Mouse (Mus musculus): Measurements from ENCODE around the gene Arl2bp. TPM values are rescaled to one million over a fixed set of nuclear protein-coding genes. Genes with fewer than 3 reads are reported as not detected.

The Arl2bp gene
- polyA plus RNA-seq, 1 experiment from 2014 or later, result 182 TPM

GRCm38 (mm10) chr8:94660418-94660817 is 6.0 kb upstream of the Arl2bp start:
- Histone ChIP-seq H3K27ac (replicated peaks) (no peak overlapping the region), H3K36me3 (peaks cover 41% of the 10 kb centered on the region), H3K9ac (replicated peaks) (no peak overlapping the region), H3K9me3 (replicated peaks) (no peaks in the 10 kb centered on the region), H3K27me3 (replicated peaks) (no peaks in the 10 kb centered on the region), H3K4me1 (0 out of 2 replicates have a peak, but pooled peaks cover 2% of the 10 kb centered on the region), H3K4me2 (no peak overlapping the region), H3K4me3 (replicated peaks) (no peak overlapping the region)
- WGBS, result 66% methylated on average over 4 of the region's 4 CpGs
- no peak for ATAC-seq (ENCODE audit: low FRiP score)

DNA sequence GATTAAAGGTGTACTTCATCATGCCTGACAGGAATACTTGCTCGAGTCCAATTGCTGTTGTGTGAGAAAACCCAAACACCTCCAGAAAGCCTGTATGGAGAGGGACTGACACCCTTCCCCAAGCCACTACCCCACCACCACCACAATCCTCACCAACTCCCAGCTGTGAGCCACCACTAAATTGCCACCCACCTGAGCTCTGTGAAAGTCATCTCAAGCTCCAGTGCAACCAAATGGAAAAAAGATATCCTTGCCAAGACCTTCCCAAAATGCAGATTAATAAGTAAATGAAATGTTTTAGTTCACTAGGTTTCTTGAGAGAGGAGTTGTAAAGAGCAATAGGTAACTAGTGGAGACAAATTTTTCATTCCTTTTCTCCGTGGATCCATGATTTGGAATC is 1.7 kb upstream of the Arl2bp start:
- Histone ChIP-seq H3K9me3 (replicated peaks) (no peaks in the 10 kb centered on the region), H3K36me3 (peaks cover 27% of the 10 kb centered on the region), H3K27me3 (replicated peaks) (no peaks in the 10 kb centered on the region), H3K4me2 (no peak overlapping the region), H3K4me1 (peaks cover 24% of the 10 kb centered on the region), H3K27ac (replicated peaks) (no peak overlapping the region), H3K4me3 (replicated peaks) (no peak overlapping the region), H3K9ac (replicated peaks) (no peak overlapping the region)
- no peak for ATAC-seq (ENCODE audit: low FRiP score)
- 90% methylated on average over 2 of the region's 2 CpGs for WGBS

GRCm38 (mm10) chr8:94674384-94674783 is 8.0 kb downstream of the Arl2bp start:
- no peak overlapping the region for H3K27ac ChIP-seq (replicated peaks)
- no peaks in the 10 kb centered on the region for H3K27me3 ChIP-seq (replicated peaks)
- 87% methylated on average over 5 of the region's 5 CpGs for WGBS
- no peak overlapping the region for H3K9ac ChIP-seq (replicated peaks)
- peaks cover 5% of the 10 kb centered on the region; the same call in 1 of the 2 replicates for H3K4me1 ChIP-seq
- H3K4me2 ChIP-seq, result no peak overlapping the region
- no peaks in the 10 kb centered on the region for H3K9me3 ChIP-seq (replicated peaks)
- no peak for ATAC-seq (ENCODE audit: low FRiP score)
- H3K4me3 ChIP-seq (replicated peaks), result no peak overlapping the region
- H3K36me3 ChIP-seq, result peaks cover 49% of the 10 kb centered on the region

DNA sequence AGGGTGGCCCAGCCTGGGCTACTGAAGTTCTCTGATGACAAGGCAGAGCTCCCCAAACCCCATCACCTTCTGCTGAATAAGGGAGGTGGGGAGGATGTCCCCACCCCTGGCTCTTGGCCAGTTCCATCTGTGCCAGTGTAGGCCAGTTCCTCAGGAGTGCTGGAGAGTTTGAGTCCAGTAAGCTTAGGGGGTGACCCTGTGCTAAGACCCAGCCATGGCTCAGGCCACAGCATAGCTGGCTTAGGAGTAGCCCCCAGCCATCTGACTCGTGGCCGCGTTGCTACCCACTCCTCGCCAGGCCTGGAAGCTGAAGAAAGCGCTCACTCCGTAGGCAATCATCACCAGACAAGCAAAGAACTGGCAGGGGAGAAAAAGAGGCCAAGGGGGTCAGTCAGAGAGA is 9.5 kb downstream of the Arl2bp start:
- ATAC-seq (ENCODE audit: low FRiP score), result no peak
- no peak overlapping the region for H3K27ac ChIP-seq (replicated peaks)
- H3K4me2 ChIP-seq, result no peak overlapping the region
- WGBS, result 87% methylated on average over 6 of the region's 6 CpGs
- H3K9me3 ChIP-seq (replicated peaks), result no peaks in the 10 kb centered on the region
- H3K4me3 ChIP-seq (replicated peaks), result no peak overlapping the region
- H3K27me3 ChIP-seq (replicated peaks), result no peaks in the 10 kb centered on the region
- peaks cover 41% of the 10 kb centered on the region for H3K36me3 ChIP-seq
- H3K4me1 ChIP-seq, result 0 out of 2 replicates have a peak, but pooled peaks cover 4% of the 10 kb centered on the region
- H3K9ac ChIP-seq (replicated peaks), result no peak overlapping the region

DNA sequence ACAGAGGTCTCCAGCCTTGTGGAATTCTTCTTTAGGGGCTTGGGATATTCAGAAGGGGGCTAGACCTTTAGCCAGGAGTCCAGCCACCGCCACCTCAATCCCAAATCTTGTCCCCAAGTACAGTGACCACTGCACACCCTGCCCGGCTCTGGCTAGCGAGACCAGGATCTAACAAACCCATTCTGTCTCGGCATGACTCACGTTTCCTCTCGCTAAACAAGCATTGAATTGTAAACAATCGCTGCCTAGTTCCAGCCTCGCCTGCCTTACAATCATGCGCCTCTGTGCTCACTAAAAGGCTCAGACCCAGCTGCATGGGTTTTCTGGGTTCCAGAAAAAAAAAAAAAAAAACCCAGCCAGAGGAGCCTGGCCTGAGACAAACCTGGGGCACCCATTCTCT is 12.2 kb downstream of the Arl2bp start:
- no peak for ATAC-seq (ENCODE audit: low FRiP score)
- Histone ChIP-seq H3K36me3 (peaks cover 14% of the 10 kb centered on the region), H3K27ac (replicated peaks) (peak overlapping the region; percentile 58), H3K4me3 (replicated peaks) (no peak overlapping the region), H3K27me3 (replicated peaks) (no peaks in the 10 kb centered on the region), H3K9ac (replicated peaks) (no peak overlapping the region), H3K4me1 (0 out of 2 replicates have a peak, but pooled peaks cover 4% of the 10 kb centered on the region), H3K9me3 (replicated peaks) (no peaks in the 10 kb centered on the region), H3K4me2 (no peak overlapping the region)
- 41% methylated on average over 9 of the region's 9 CpGs for WGBS

GRCm38 (mm10) chr8:94680414-94680813 is 14.0 kb downstream of the Arl2bp start:
- Histone ChIP-seq H3K27ac (replicated peaks) (no peak overlapping the region), H3K36me3 (no peaks in the 10 kb centered on the region), H3K27me3 (replicated peaks) (no peaks in the 10 kb centered on the region), H3K4me2 (no peak overlapping the region), H3K4me3 (replicated peaks) (no peak overlapping the region), H3K9ac (replicated peaks) (no peak overlapping the region), H3K9me3 (replicated peaks) (no peaks in the 10 kb centered on the region), H3K4me1 (0 out of 2 replicates have a peak, but pooled peaks cover 4% of the 10 kb centered on the region)
- WGBS, result 81% methylated on average over 3 of the region's 3 CpGs
- ATAC-seq (ENCODE audit: low FRiP score), result no peak

- H3K4me2 ChIP-seq, result no peak overlapping the region
- no peak overlapping the region for H3K9ac ChIP-seq (replicated peaks)
- H3K9me3 ChIP-seq (replicated peaks), result no peaks in the 10 kb centered on the region
- no peaks in the 10 kb centered on the region for H3K27me3 ChIP-seq (replicated peaks)
- H3K4me3 ChIP-seq (replicated peaks), result no peak overlapping the region
- H3K36me3 ChIP-seq, result no peaks in the 10 kb centered on the region
- WGBS, result 84% methylated on average over 16 of the region's 16 CpGs
- H3K27ac ChIP-seq (replicated peaks), result no peak overlapping the region
- ATAC-seq (ENCODE audit: low FRiP score), result no peak
- H3K4me1 ChIP-seq, result no peaks in the 10 kb centered on the region
These were observed 16.5 kb downstream of the Arl2bp start for GRCm38 (mm10) chr8:94682732-94683524.

DNA sequence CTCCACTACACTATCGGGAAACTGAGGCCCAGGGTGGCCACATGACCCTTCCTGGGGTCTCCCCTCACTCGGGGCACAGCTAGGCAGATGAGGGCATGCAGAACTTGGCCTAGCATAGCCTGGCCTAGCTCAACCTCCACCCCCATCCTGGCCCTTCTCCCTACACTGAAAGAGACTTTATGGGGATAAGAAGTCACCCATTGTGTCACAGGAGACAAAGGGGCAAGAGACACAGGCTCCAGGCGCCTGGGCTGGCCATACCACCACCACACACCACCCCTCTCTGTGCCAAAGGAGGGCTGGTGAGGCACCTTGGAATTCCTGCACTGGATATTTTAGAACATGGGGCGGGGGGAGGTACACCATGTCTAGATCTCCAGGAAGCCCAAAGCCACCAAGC is 17.9 kb downstream of the Arl2bp start:
- Histone ChIP-seq H3K27ac (replicated peaks) (no peak overlapping the region), H3K9me3 (replicated peaks) (no peaks in the 10 kb centered on the region), H3K36me3 (no peaks in the 10 kb centered on the region), H3K27me3 (replicated peaks) (no peaks in the 10 kb centered on the region), H3K9ac (replicated peaks) (no peak overlapping the region), H3K4me1 (no peaks in the 10 kb centered on the region), H3K4me3 (replicated peaks) (no peak overlapping the region), H3K4me2 (no peak overlapping the region)
- 81% methylated on average over 4 of the region's 4 CpGs for WGBS
- ATAC-seq (ENCODE audit: low FRiP score), result no peak

DNA sequence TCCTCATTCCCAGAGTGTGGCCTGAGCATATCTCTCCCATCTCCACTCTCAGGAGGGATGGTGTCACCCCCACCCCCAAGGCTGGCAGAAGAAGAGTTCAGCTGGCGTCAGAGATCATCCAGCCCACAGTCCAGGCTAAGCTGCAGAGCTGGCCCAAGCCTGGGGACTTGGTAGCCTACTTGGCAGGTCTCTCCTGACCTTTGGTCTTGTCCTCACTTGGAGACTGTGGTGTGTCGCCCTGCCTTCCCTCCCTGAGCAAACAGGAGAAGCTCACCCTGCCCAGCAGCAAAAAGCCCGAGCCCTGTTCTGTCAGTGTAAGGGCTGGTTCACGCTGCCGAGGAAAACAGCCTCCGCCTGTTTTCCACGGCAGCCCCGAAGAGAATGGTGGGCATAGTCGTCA is 19.6 kb downstream of the Arl2bp start:
- H3K9ac ChIP-seq (replicated peaks), result no peak overlapping the region
- H3K4me2 ChIP-seq, result no peak overlapping the region
- no peak for ATAC-seq (ENCODE audit: low FRiP score)
- no peak overlapping the region for H3K4me3 ChIP-seq (replicated peaks)
- WGBS, result 78% methylated on average over 9 of the region's 9 CpGs
- no peaks in the 10 kb centered on the region for H3K4me1 ChIP-seq
- no peaks in the 10 kb centered on the region for H3K27me3 ChIP-seq (replicated peaks)
- H3K9me3 ChIP-seq (replicated peaks), result no peaks in the 10 kb centered on the region
- H3K36me3 ChIP-seq, result no peaks in the 10 kb centered on the region
- H3K27ac ChIP-seq (replicated peaks), result no peak overlapping the region

DNA sequence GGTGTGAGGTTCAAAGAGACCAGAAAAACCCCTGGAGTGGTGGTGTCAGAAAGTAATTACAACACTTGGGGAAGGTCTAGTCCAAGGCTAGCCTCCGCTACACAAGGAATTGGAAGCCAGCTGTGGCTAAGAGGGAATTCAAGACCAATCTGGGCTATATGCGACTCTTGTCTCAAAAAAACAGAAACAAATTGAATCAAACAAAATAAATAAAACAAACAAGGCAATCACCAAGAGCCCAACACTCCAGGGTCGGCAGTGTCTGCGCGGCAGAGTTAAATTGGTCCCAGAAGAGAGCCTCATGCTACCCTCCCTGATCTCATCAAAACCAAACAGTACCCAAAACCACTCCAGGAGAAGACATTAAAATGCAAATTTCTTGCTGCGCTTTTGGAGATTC is 28.3 kb downstream of the Arl2bp start:
- H3K4me3 ChIP-seq (replicated peaks), result no peak overlapping the region; the same call in 1 of the 2 replicates

GRCm38 (mm10) chr8:94695341-94695993 is 29.1 kb downstream of the Arl2bp start:
- peaks cover 59% of the 10 kb centered on the region for H3K27me3 ChIP-seq (replicated peaks)
- 0 out of 2 replicates have a peak overlapping the region, but pooled peaks have one; percentile 5 for H3K9ac ChIP-seq (replicated peaks)
- peak overlapping the region; percentile 61 for H3K4me2 ChIP-seq
- WGBS, result 1% methylated on average over 31 of the region's 31 CpGs
- peaks cover 25% of the 10 kb centered on the region for H3K4me1 ChIP-seq
- H3K27ac ChIP-seq (replicated peaks), result no peak overlapping the region
- no peaks in the 10 kb centered on the region for H3K36me3 ChIP-seq
- peak; percentile 66 for ATAC-seq (ENCODE audit: low FRiP score)
- H3K9me3 ChIP-seq (replicated peaks), result no peaks in the 10 kb centered on the region
- peak overlapping the region; percentile 45 for H3K4me3 ChIP-seq (replicated peaks)

More for the DNA sequence above, 28.3 kb downstream of the Arl2bp start:
- Histone ChIP-seq H3K27ac (replicated peaks) (no peak overlapping the region), H3K4me2 (peak overlapping the region; percentile 61), H3K36me3 (no peaks in the 10 kb centered on the region), H3K9ac (replicated peaks) (no peak overlapping the region), H3K27me3 (replicated peaks) (peaks cover 59% of the 10 kb centered on the region), H3K9me3 (replicated peaks) (no peaks in the 10 kb centered on the region), H3K4me1 (peaks cover 25% of the 10 kb centered on the region)
- WGBS, result 2% methylated on average over 6 of the region's 6 CpGs
- ATAC-seq (ENCODE audit: low FRiP score), result no peak

DNA sequence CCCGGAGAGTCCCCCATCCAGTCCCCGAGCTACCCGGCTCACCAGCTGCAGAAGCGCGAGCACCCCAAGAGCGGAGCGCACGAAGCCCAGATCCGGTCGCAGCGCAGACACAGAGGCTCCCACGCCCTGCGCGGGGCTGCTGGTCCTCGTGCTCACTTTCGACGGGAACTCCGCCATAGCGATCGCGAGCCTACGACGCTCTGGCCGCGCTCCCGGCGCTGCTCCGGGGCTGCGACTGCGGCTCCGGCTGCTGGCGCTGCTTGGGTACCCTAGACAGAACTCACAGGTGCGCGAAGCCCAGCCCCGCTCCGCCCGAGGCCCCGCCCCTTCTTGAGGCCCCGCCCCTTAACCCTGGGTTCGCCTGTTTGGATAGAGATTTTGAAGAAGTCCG is 29.6 kb downstream of the Arl2bp start, which contains the start of gene Pllp:
Gene Pllp (minus strand): TSS at position 285 of the 391 bp plus-strand sequence.
- Histone ChIP-seq H3K9me3 (replicated peaks) (no peaks in the 10 kb centered on the region), H3K27ac (replicated peaks) (no peak within 1 kb of the TSS), H3K27me3 (replicated peaks) (peaks cover 59% of the 10 kb centered on the region), H3K36me3 (no peaks in the 10 kb centered on the region), H3K9ac (replicated peaks) (0 out of 2 replicates have a peak within 1 kb of the TSS, but pooled peaks have one; percentile 5), H3K4me2 (peak within 1 kb of the TSS; percentile 61), H3K4me1 (peaks cover 25% of the 10 kb centered on the region), H3K4me3 (replicated peaks) (peak within 1 kb of the TSS; percentile 45)
- under 1% methylated on average over 41 of the region's 41 CpGs for WGBS
- ATAC-seq (ENCODE audit: low FRiP score), result peak; percentile 80

Measured in neural tube, embryonic 15.5 days (tissue).